Mouse (Mus musculus): ENCODE data around the gene Efcab6.
A peak's percentile ranks its signal among the peaks of the same experiment; 100 is the strongest.

Gene Efcab6

DNA sequence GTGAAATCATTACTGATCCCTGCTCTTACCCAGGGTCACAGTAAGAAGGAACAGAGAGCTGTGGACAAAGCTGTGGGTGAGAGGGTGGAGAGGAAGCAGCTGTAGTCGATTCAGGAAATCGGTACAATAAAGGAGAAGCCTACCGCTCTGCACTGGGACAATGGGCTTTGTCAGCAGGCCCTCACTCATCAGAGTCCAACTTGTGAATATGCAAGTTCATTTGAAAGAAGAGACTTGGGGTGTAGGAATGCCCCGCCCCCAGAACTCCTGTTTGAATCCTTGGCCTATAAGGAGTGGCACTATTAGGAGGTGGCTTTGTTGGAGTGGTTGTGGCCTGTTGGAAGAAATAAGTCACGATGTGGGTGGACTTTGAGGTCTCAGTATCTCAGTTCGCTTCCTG lies 86.3 kb downstream of the Efcab6 start:
- DNase-seq (ENCODE audit: inconsistent age in 2 of 2, low spot score in 1 of 2), result no peak

DNA sequence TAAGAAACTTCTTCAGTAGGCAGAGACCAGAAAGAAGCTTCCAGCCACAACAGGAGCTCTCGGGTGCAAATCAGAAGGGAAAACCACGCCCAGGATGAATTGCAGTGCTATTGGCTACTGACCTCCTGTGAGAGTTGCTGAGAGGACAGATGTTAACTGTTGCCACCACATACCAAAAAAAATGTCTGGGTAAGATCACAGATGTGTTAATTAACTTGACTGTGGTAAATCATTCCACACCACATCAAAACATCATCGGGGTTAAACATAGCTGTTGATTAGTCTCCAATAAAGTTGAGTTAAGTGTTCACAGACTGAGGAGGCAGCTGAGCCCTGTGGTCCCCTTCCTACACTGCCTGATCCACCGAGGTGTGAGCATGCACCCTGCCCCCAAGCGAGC lies 88.1 kb downstream of the Efcab6 start:
- DNase-seq (ENCODE audit: inconsistent age in 2 of 2, low spot score in 1 of 2), result no peak

DNA sequence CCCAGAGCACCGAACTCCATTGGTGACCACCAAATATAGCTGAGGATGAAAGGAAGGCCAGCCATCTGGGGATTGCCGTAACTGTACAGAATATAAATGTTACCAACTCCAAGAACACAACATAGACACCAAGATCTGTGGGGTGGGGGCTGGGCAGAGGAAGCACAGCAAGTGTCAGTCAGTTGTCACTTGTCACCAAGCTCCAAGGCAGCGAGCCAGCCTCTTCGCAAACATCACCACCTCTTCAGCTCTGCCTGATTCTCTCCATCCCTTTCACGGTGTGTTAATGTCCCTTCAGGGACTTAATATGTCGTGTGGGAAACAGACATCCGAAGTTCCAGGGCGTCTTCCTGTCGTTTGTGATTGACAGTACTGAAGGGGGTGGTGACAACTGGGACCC lies 93.0 kb downstream of the Efcab6 start:
- no peak for DNase-seq (ENCODE audit: inconsistent age in 2 of 2, low spot score in 1 of 2)

DNA sequence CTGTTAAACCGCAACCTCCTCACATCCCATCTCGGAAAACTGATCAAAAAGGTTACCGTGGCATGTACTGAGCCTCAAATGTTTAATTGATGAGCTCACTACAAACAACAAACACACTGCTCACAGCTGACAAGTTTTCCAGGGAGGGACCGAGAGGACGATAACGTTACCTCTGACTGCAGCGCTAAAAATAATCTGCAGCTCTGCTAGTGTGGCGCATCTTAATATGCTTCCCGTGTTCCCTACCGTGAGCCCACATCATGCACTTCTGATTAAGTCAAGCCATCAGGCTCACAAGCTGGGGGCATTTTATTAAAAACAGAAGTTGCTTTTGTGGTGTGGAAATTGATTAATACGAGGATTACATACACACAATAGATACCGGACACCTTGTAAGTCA lies 97.4 kb downstream of the Efcab6 start:
- DNase-seq (ENCODE audit: inconsistent age in 2 of 2, low spot score in 1 of 2), result no peak

DNA sequence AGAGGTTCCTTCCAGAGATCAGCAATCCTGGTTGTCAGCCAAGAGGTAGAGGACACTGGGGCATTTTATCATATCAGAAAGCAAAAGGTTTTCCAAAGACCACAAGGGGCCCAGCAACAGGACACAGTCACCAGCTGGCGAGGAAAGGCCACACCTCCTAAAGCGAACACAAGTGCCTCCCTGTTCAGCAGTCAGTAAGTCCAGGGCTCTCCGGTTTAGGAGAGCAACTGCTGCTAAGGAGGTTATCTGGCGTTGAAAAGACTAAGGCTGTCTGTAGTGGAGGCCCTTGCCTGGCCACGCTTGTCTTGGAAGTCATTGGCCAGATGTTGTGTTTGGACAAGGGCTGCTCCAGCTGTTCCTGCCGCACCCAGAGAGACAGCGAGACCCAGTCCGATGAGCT lies 100.1 kb downstream of the Efcab6 start:
- DNase-seq (ENCODE audit: inconsistent age in 2 of 2, low spot score in 1 of 2), result no peak

DNA sequence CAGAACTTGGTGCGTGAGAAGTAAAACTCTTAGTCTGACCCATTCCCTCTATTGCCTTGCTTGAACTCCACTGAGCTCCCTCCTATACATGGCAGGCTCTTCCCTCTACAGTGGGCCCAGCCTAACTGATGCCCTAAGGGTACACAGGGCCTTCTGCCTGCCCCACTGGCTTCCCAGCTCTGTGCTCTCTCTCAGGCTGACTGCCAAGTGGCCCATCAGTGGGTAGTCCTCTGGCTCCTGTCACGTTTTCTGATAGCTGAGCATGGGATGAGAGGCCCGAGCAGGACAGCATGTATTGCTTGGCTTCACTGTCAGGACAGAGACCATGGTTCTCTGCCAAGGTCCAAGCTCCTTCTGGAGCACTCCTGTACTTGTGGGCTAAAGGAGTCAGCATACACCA lies 106.8 kb downstream of the Efcab6 start:
- DNase-seq (ENCODE audit: inconsistent age in 2 of 2, low spot score in 1 of 2), result no peak

DNA sequence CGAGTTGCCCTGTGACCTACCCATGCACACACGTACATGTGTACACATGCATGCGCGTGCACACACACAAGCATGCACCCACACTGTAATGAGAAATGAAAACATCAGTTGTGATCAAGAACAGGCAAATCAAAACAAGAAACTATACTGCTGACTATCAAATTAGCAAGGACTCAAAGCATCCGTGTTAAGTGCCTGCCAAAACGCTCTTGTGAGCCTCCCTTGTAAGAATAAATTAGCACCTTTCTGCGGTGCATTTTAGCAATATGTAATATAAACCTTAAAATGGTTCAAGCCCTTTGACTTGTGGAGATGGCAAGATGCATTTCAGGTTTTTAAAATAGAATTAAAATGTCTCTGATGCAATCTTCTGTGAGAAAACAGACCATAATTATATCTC lies 108.2 kb downstream of the Efcab6 start:
- no peak for DNase-seq (ENCODE audit: inconsistent age in 2 of 2, low spot score in 1 of 2)

DNA sequence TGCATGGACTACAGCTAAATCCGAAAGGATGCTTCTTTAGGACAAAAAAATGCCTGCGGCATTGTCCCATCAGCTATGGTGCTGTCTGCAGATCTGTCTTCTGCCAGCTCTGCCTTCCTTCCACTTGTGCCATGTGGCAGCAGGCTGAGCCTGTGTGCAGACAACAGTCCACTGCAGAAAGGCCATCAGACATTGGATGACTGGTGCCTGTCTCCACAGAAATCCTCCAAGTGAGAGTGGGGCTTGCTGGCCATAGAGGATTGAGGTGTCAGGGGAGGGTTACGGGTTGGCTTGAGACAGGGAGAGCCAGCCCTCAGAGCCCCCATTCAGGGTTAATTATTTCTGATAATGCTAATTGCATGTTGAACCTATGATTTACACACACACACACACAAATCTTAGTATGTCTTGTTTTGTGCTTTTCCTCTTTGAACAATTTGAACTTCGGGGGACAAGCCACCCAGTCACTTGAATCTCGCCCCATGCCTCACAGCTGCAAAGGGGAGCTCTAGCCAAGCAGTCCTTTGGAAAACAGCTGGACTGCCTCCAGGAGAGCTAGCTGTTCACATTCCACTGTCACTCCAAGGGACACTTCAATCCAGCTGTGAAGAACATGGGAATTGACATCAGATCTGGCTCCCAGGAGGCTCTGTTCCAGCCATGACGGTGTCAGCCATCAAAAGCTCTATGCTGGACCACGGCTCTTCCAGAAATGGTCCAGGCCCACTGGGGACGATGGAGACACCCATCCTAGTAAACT lies 109.1 kb downstream of the Efcab6 start:
- no peak for DNase-seq (ENCODE audit: inconsistent age in 2 of 2, low spot score in 1 of 2)

DNA sequence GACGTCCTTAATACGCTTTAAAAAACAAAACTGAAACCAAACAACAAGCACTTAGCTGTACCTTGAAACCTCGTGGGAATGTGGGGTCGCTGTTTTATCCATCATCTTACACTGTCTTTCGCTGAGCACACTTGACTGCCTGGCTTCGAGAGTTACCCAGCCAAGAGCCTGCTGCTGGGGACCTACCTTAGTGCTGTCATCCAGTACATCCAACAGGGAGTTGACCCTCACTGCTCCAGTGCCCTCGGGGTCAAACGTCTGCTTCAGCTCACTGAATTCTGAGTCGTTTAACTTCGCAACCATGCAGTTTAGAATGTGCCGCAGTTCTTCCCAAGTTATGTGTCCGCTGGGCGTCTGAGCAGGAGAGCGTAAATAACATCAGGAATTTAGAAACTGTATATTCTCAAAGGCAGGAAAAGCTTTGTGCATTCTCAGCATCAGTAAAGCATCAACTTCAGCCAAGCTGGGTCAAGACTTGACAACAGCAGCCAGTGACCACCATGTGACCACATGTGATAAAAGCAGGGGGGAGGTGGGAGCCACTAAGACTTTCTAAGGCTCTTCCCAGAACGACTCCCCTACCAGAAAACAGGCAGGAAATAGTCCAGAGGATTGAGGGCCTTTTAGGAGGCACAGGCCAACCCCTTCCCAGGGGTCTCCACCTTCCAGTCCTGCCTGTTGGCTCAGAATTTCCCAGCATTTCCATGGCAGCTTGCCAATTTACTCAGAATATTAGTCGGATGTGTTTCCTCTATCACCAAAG lies 115.3 kb downstream of the Efcab6 start:
- no peak for DNase-seq (ENCODE audit: inconsistent age in 2 of 2, low spot score in 1 of 2)

DNA sequence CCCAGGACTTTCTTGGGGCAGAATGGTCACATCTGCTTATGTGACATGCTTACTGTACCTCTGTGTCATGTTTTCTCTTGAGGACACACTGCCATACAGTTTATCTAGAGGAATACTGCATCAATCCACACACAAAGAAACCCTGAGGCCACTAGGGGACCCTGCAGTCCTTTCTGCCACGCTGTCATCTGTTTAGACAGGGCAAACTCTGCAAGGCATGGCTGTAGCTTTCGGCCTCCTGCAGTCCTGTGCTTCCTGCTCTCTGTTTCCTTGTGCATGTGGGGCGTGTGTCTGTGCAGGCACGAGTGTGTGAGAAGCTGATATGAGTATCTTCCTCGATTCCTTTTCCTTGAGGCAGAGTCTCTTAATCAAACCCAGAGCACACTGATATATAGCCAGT lies 125.5 kb downstream of the Efcab6 start:
- no peak for DNase-seq (ENCODE audit: inconsistent age in 2 of 2, low spot score in 1 of 2)

DNA sequence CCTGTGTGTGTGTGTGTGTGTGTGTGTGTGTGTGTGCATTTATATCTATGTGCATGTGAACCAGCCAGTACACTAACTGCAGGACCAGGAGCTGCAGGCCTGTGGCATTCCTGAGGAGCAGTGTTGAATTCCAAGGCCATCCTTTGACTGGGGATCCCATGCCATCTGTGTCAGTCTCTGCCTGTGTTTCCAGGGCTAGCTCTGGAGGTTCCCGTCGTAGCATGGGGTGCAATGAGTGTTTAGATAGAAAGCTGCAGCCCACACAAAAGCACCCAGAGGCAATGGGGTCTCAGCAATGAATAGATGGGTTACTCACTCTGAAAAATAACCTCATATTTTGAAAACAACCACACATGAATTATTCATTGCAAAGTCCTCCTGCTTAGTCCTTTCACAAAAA lies 126.7 kb downstream of the Efcab6 start:
- DNase-seq (ENCODE audit: inconsistent age in 2 of 2, low spot score in 1 of 2), result no peak

DNA sequence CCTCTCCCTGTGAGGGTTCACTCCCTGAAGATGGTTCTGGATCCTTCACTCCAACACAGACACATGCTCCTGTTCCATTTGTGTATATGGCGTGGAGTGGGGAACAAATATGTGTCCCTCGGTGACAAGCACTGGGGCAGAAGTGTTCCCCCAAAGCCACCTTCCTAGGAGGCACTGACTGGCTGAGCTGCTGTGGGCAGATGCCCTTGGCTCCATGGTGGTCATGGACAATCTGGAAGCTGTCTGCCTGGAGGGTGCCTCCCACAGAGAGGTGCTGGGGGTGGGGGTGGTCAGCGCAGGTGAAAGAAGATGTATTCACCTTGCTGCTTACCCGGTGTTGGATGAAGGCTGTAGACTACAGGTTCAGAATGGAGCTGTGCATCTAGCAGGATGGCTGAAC lies 128.7 kb downstream of the Efcab6 start:
- DNase-seq (ENCODE audit: inconsistent age in 2 of 2, low spot score in 1 of 2), result no peak

DNA sequence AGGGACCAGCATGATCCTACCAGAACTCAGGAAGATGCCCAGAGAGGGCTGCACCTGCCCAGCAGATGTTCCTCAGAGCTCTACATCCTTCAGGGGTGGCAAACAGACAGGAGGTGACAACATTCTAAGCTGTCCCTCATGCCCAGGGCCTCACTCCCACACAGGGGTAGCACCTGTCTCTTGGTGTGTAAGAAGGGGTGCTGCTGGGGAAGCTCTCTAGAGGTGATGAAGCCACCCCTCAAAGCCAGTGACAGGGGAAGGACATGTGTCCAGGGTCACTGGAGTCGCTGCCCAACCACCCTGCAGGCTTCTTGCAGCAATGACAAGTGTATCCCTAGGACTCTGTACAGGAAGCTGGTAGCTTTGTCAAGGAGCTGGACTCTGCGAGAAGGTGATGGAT lies 130.4 kb downstream of the Efcab6 start:
- DNase-seq (ENCODE audit: inconsistent age in 2 of 2, low spot score in 1 of 2), result no peak

DNA sequence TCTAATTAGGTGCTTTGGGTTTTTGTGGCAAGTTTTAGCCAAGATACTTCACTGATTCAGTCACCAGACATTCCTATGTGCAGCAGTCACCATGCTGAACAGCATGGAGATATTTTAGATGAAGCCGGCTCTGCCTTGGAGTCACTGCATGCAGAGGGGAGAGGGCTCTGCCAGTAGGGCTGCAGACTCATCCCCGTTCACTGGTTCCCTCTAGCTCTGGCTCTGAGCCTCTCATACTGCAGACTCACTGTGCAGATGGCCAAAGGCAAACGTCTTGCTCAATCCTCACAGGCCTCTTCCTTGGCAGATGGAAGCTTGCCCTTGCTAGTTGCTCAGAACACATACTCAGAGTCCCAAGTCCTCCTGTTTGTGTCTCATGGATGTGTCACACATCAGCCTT lies 139.8 kb downstream of the Efcab6 start:
- no peak for DNase-seq (ENCODE audit: inconsistent age in 2 of 2, low spot score in 1 of 2)

DNA sequence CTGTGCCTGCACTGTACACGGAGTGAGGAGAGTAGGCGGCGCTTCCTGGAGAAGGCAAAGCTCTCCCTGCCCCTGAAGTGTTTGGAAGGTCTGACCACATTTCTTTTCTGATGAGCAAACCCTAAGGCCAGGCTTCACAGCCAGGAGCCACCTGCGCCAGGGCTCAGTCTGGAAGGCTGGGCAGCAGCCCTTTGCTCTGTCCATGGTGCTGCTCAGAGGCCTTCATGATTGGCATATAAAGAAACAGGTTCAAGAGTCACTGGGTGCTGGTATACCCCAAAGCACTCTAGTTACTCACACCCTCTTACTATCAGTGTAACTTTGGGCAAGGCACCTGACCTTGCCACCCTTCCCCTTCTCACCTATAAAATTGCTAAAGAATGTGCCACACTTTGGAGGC lies 140.5 kb downstream of the Efcab6 start:
- DNase-seq (ENCODE audit: inconsistent age in 2 of 2, low spot score in 1 of 2), result peak in 1 of 2 experiments; percentile 56

DNA sequence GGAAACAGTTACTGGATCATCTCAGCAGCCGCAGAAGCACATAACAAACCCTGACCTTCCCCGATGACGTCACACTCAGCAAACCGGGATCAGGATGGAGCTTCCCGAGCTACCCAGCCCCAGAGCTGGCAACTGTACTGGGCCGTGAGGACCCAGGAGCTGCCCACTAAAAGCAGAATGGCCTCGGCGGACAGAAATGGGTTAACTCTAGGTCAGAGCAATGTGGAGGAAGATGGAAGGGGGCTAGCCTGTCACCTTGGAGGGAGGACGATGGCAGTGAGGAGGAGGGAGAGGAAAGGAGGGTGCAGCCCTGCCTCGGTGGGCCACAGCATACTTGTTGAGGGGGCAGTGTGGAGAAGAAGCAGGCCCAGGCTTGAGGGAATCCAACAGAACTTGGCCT lies 149.8 kb downstream of the Efcab6 start:
- no peak for DNase-seq (ENCODE audit: inconsistent age in 2 of 2, low spot score in 1 of 2)

DNA sequence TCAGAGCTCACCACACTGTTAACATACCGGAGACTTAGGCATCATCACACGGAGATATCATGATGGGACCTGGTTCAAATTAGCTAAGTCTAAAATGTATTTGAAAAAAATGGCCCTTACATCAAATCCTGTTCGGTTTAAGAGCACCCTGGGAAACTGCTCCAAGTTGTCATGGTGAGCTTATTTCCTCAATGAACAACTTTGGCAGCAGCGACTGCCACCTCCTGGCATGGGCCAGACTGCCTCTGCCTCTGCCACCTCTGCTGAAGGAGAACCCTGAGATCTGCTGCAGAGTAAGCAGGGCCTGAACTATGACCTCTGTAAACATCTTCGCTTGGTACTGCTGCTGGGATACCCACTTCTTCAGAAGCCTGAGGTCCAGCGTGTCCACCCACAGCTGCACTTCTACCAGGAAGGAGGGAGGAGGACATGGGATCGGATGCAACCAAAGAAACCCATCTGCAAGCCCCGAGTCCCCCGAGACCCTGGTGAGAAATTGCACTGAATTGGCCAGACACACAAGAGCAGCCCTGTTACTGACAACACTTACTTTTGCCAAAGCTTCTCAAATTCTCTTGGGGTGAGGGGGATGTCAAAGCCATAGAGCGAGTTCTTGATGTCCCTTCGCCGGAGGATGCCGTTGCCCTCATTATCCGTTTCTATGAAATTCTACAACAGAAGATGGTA lies 152.0 kb downstream of the Efcab6 start:
- no peak for DNase-seq (ENCODE audit: inconsistent age in 2 of 2, low spot score in 1 of 2)

DNA sequence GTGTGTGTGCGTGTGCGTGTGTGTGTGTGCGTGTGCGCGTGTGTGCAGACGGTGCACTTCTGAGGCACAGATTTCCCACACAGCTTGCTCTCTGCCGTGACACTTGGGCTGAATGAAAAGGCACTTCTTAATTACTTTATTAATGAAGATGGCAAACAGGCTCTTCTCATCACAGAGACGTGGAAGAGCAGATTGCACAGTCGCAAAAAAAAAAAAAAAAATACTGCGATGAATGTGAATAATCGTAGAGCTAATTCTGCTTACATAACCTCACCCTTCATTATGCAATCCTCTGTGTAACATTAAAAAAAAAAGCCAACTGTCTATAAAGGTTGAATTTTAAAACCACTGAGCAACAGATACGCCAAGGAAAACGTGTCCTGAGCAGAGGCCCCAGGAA lies 158.7 kb downstream of the Efcab6 start:
- no peak for DNase-seq (ENCODE audit: inconsistent age in 2 of 2, low spot score in 1 of 2)

DNA sequence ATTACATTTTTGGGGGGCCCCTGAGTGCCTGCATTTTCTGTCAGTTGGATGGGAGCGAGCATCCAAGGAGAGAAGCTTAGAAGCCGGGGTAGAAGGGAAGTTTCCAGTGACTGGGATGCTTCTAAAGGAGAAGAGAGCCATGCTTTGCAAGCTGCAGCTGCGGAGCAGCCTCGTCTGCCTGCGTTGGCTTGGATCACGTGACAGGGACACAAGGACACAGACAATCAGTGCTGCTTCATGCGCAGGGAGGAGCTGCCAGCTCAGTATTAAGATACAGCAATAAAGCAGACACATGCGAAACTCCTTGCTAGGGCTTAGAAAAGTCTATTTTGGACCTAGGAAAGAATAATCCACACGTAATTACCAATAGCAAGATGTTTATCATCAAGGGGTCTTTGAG lies 167.9 kb downstream of the Efcab6 start:
- DNase-seq (ENCODE audit: inconsistent age in 2 of 2, low spot score in 1 of 2), result peak; percentile 13 to 64

DNA sequence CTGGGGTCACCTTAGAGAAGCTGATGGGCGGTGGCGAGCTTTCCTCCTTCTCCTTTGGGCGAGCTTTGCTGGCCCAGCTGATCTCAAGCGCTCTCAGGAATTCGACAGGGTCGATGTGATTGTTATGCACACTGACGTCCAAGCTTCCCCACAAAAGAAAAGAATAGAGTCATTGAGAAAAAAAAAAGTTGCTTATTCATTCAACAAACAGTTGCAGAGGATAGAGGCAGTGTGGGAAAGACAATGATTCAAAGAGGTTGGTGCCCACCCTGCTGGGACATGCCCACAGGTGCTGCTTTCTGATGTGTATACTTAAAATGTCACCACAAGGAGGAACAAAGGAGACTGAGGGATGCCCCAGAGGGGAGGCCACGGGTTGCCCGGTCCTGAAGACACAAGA lies 169.2 kb downstream of the Efcab6 start:
- no peak for DNase-seq (ENCODE audit: inconsistent age in 2 of 2, low spot score in 1 of 2)

DNA sequence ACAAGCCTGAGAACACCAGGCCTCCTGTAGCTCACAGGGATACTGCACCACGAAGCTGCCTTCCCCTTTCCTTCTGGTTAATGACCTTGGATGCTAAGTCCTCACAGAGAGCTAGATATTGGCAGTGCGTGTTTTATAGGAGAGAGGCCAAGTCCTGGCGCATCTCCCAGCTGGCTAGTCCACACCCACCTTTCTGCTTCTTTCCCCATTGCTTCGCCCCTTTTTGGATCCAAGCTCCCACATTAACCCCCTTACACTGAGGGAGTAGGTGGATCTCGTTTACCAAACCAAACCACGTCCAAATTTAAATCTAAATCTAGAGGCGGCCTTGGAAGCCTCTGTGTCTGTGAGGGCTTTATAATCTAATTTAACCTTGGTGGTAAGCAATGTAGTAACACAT lies 170.9 kb downstream of the Efcab6 start:
- peak in 1 of 2 experiments; percentile 32 for DNase-seq (ENCODE audit: inconsistent age in 2 of 2, low spot score in 1 of 2)

DNA sequence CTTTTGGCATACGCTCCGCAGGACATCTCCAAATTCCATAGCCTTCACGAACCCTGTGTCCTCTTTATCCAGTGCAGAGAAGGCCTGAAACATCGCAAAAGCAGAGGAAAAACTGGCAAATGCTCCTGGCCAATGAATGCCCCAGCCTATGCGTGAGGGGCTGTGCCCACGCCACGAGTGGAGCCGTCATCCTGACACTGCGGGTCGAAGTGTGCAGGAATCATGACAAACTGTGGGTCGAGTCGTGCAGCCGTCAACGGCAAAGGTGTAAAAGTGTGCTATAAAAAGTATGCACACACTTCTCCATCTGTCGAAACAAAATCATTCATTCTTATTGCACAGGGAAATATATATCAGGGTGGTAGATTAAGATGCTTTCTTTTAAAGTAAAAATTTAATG lies 172.3 kb downstream of the Efcab6 start:
- no peak for DNase-seq (ENCODE audit: inconsistent age in 2 of 2, low spot score in 1 of 2)
